Mouse (Mus musculus): ENCODE measurements at regions not wholly inside any gene's neighbourhood (a gene's known extent, or its start where the extent isn't known, plus 50 kb on each side); places are given as distances from the start of the nearest gene placed in this dataset. TPM values are rescaled to one million over a fixed set of nuclear protein-coding genes. Genes with fewer than 3 reads are reported as not detected.
"Not testable (repeated sequence)": the region's sequence is repeated elsewhere in the genome, so short reads cannot be mapped to it uniquely, and the experiment has no call there.

DNA sequence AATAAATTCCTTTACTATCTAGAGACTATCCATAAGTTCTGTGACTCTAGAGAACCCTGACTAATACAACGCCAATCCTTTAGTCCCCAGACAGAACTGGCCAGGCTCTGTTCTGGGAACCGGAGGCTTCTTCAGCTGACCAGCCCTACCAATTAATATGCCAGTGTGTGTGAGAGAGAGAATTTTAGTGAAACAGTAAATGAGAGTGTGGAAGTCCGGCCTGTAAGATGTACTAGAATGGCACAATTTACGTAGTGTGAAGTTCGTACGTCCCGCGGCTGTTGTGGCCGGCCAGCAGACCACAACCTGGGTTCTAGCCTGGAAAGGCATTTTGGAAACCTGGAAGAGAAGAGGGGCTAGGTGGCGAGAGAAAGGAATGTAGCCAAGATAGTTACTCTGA lies 83.7 kb upstream of the Lemd2 start:
- not testable (repeated sequence) for DNase-seq (ENCODE audit: low spot score in 2 of 2)

GRCm38 (mm10) chr17:27281241-27281640 lies 77.0 kb upstream of the Lemd2 start:
- DNase-seq (ENCODE audit: low spot score in 2 of 2) = no peak

DNA sequence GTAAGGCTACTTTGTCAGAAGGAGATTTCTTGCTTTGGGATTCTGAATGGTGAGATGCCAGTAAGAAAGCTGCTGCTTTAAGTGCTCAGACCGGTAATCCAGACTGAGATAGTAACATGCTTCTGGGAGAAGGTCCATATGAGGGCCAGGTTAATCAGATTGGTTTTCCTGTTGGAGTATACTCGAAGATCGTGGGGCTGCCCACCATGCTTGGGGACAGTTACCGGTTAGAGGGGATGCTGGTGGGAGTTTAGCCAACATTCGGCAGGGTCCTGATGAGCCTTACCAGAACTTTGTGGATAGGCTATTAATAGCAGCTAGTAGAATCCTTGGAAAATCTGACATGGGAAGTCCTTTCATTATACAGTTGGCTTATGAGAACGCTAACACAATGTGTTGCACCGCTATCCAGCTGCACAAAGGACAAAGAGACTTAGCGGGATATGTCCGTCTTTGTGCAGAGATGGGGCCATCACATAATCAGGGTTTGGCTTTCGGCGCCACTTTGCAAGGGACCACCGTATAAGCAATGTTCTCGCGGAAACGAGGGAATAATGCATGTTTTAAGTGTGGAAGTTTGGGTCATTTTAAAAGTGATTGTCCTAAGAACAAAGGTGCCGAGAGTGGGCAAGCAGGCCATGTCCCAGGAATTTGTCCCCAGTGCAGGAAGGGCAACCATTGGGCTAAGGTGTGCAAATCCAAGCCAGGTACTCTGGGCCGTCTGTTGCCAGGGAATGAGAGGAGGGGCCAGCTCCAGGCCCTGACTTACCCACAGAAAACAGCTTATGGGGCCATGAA lies 75.4 kb upstream of the Lemd2 start:
- DNase-seq (ENCODE audit: low spot score in 2 of 2) = not testable (repeated sequence)

DNA sequence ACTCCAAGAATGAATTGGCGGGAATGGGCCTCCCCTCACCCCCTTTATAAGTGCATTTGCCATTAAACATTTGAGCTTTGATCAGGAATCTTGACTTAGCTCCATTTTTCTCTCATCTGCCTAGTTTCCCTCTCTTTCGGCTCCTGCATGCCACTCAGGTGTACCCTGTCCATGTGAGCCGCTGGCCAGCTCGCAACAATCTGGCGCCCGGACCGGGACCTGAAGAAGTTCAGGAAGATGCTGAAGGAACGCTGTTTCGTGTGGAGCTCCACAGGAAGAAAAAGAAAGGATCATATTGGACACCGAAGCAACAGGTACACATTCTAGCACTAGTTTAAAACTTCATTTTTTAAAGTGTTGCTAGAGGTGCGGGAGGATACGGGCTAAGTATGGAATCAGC lies 73.5 kb upstream of the Lemd2 start:
- not testable (repeated sequence) for DNase-seq (ENCODE audit: low spot score in 2 of 2)

- not testable (repeated sequence) for DNase-seq (ENCODE audit: low spot score in 2 of 2)
These were observed 67.5 kb upstream of the Lemd2 start for GRCm38 (mm10) chr17:27271756-27272155.

- DNase-seq (ENCODE audit: low spot score in 2 of 2) = not testable (repeated sequence)
These were observed 66.5 kb upstream of the Lemd2 start for GRCm38 (mm10) chr17:27270776-27271175.

GRCm38 (mm10) chr17:27264607-27265006 lies 60.3 kb upstream of the Lemd2 start:
- not testable (repeated sequence) for DNase-seq (ENCODE audit: low spot score in 2 of 2)

GRCm38 (mm10) chr17:27262607-27263006 lies 58.3 kb upstream of the Lemd2 start:
- no peak for DNase-seq (ENCODE audit: low spot score in 2 of 2)

DNA sequence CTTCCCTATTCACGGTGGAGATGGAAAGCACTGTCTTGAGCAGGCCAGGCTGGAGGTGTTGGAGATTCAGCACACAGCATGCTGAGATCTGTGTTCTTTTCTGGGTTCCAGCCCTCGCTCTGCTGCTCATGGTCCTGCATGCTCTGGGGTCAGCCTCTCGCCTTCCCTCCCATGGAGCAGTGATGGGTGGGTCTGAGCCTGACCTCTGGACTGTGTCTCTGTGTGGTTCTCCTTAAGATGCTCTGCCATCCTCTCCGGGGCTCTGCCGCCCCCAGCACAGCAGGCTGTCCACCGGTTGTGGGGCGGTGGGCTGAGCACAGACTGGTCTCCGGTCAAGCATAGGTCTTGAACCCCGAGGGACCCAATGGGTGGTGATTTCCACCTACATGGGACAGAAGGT lies 57.7 kb upstream of the Lemd2 start:
- DNase-seq (ENCODE audit: low spot score in 2 of 2) = no peak

DNA sequence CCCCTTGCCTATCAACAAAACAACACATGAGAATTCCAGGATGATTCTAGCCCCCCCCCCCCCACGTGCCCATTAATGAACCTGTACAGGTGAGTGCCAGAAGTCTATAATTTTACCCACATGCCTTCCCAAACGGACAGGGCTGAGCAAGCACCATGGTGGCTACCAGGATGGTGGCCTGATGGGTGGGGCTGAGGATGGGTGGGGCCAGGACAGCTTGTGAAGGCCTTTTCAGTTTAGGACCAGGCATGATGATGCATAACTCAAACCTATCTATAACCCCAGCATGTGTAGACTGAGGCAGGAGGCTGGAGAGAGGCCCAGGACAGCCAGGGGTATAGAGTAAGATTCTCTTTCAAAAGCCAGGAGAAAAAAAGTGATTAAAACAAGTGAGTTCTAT lies 57.0 kb upstream of the Lemd2 start:
- DNase-seq (ENCODE audit: low spot score in 2 of 2) = no peak

DNA sequence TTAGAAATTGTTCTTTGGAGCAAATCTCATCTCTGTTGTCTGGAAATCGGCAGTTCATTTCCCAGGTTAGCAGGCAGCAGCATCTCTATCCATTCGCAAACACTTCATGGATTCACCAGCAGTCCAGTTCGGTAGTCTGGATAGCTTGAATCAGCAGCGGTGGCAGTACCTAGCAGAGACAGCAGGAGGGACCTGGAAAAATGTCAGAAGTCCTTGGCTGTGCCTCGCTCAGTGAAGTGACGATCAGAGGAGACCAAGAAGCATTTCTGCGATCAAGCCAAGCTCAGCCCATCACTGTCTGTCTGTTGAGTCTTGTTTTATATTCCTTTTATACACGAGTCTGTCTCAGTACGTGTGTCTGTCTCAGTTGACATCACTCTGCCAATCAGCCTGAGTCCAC lies 55.8 kb upstream of the Lemd2 start:
- no peak for DNase-seq (ENCODE audit: low spot score in 2 of 2)

DNA sequence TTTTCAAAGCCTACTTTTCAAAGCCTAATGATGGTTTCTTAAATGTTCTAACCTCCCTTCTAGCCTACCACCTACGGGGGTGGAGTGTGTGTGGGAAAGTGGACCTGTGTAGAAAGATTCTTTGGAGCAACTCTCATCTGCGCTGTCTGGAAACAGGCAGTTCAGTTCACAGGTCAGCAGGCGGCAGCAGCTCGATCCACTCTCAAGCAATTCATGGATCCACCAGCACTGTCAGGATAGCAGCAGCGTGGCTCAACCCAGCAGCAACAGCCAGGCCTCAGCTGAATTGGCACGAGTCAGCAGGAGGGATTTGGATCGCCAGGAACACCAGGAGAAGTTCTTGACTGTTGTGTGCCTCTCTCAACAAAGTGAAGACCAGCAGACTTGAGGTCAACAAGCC lies 53.1 kb upstream of the Lemd2 start:
- no peak for DNase-seq (ENCODE audit: low spot score in 2 of 2)

DNA sequence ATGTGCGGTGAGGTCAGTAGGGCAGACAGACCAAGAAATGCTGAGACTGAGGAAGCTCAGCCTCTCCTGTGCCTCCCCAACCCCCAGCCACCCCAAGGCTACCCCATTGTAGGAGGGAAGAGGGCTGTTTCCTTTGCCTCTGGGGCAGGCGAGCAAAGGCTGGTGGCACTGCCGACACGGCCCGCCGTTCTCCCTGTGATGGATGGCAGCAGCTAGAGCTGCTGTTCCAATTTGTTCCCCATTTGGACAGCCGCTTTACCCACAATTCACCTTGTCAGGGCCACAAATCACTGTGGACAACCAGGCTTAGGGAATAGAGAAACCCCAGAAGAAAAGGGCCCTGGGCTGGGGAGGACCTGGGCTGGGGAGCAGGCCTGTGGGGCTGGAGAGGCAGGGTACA lies 51.5 kb upstream of the Lemd2 start:
- DNase-seq (ENCODE audit: low spot score in 2 of 2) = no peak

Small RNA genes lying in the stretch of these regions (microRNA-seq; reads per million reads assigned to microRNA genes)
- gene Mir7214 = not detected
- gene Mir7216 = not detected
- gene Mir7217 = not detected
- not detected for gene Mir7218

All from gastrocnemius, adult 8-10 months (tissue).